Mouse (Mus musculus): Measurements from ENCODE around the gene Gm5089. TPM values are rescaled to one million over a fixed set of nuclear protein-coding genes. Genes with fewer than 3 reads are reported as not detected.

Gm5089 gene
- not detected for polyA plus RNA-seq (2017; shearing (Covaris generic))

GRCm38 (mm10) chr14:122450496-122451382 lies at the start of gene Gm5089:
Gene Gm5089 (minus strand): TSS chr14:122451115.
- no peak for ATAC-seq

DNA sequence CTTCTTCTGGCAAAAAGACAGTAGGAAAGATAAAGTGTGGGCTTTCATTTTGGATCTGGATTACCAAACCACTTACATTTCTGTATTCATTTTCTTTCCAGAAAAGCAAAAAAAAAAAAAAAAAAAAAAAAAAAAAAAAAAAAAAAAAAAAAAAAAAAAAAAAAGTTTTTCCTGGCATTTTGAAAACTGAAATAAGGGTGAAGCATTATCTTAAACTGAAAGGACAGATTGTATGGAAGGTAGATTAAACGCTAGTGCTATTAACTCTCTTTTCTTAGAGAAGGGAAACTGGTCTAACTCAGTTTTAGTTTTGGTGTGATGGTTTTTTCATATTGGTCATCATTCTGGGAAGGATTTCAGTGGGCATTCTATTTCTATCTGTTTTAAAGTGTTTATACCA lies 41.1 kb upstream of the Gm5089 start:
- no peak for ATAC-seq

- no peak for ATAC-seq
These were observed 40.6 kb upstream of the Gm5089 start for GRCm38 (mm10) chr14:122491521-122491920.

GRCm38 (mm10) chr14:122490441-122491328 lies 39.8 kb upstream of the Gm5089 start, which contains the start of gene Gm10837:
Gene Gm10837 (plus strand): TSS chr14:122490586.
- ATAC-seq = no peak

- ATAC-seq = no peak
These were observed 38.9 kb upstream of the Gm5089 start for GRCm38 (mm10) chr14:122489686-122490414.

DNA sequence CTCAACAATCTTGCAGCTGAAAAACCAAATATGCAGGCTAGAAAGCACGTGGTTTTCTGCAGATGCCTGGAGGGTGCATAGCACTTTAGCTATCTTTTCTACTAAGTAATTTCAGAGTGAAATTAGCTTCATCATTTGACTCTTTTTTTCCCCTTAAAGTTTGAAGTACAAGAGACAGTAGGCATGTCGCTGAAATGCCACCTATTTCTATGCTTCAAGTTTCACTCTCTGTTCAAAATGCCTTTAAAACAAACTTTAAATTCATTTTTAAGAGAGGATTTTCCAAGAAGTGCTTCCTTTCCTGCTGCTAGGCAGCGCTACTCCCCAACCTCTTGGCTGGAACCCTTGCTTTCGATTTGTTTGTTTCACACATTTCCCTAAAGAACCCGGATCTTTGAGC lies 38.1 kb upstream of the Gm5089 start:
- no peak for ATAC-seq

DNA sequence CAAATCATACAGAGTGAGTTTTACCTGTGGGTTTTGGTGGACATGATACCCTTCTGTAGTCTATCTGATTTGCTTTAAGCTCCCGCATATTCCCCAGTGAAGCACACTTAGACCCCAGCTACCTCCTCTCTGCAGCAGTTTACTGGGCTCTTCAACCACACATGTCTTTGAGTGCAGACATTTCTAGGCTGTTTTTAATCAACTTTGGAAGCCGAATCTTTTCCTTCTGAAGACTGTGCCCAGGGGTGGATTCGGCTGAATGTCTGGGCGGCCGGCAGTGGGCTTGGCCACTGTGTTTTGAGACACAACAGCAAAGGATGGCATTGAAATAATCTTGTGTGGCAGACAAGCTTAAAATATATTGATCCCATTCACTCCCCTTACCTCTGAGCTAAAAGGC lies 36.5 kb upstream of the Gm5089 start:
- ATAC-seq = no peak

DNA sequence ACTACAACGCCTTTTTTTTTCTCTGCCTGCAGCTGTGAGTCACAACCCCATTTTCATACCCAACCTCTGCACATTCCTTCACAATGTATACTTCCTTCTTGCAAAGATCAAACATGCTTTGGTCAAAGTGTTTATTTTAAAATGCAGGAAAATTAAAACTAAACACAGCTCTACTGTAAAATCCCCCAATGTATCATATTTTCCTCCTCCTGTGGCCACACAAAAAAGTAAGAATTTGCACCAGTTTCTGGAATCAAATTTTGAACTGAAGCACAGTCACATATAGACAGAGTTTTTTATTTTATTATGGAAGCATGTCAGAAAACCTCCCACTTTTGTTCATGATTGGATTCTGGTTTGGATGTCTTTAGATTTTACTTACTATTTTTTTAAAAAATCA lies 35.7 kb upstream of the Gm5089 start:
- no peak for ATAC-seq

DNA sequence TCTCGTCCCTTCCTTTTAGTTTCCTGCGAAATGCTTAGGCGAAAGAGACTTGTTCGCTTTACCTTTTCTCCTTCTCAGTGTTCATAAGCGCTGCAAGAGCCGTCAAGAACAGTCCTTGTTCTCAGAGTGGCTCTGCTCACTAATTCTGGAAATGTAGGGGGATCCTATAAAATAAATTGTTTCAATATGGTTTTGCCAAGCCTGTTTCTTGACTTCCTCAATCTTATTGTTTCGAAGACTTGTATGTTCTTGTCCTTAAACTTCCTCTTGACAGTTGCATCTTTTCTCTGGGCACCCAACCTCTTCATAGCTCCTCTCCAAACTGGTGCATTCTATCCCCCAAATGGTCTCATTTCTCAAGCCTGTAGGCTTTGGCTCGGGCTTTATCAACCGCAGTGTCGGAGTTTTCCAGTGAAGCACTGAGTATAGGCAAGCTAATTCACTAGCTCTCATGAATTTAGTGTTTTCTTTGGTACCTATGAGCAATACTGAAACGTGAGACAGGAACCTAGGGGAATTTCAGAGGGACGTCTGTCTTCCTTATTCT lies 34.8 kb upstream of the Gm5089 start:
- no peak for ATAC-seq

- ATAC-seq = no peak
These were observed 34.1 kb upstream of the Gm5089 start for GRCm38 (mm10) chr14:122484844-122485551.

GRCm38 (mm10) chr14:122484458-122484843 lies 33.5 kb upstream of the Gm5089 start:
- ATAC-seq = no peak

DNA sequence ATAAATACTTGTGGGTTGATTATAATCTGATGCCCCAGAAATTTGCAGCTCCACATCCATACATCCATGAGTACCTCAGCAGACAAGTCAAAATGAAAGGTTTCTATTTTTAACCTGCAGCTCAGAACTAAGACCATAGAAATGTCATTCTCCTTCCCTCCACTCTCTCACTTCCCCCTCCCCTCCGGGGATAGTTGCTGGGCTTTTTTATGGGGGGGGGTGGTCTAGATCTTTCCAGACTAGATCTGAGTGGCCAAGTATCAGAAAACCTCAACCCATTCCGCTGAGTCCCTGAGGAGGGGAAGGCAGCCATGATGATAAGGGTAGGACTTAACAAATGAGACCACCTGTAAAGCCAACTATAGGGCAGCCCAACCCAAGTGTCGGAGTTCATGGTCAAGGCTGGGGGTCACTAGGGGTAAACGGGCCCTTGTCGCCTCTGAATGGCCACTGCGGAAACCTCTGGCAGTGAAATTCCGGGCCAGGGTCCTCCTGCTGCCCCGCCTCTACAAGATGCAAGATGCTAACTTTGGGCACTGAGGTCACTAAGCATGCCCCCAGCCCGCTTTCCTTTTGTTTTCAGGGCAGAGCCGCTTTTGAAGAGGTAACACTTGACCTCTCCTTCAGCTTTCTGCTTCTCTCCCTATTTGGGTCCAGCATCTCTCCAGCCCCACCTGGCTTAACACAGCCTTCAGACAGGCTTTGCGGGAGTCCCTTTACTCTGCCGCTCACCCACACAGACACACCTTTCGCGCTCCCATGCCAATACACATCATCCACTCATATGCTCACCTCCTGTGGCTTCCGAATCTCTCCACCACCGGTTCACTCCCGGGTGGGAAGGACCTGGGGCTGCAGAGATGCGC lies 32.9 kb upstream of the Gm5089 start:
- no peak for ATAC-seq

DNA sequence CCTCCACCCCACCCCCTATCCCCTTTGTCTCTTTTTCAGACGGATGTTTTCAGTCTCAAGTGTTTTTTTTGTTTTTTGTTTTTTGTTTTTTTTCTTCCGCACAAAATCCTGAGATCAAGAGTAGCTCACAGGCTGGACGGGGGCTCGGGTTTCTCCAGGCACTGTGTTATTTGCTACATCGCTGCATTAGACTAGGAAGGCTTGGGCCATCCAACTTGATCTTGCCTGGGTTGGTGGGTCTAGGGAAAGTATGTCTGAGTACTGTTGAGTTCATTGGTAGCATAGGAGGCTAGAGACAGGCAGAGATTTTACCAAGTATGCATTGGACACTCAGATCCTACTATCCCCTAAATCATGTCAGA lies 32.1 kb upstream of the Gm5089 start:
- ATAC-seq = no peak

DNA sequence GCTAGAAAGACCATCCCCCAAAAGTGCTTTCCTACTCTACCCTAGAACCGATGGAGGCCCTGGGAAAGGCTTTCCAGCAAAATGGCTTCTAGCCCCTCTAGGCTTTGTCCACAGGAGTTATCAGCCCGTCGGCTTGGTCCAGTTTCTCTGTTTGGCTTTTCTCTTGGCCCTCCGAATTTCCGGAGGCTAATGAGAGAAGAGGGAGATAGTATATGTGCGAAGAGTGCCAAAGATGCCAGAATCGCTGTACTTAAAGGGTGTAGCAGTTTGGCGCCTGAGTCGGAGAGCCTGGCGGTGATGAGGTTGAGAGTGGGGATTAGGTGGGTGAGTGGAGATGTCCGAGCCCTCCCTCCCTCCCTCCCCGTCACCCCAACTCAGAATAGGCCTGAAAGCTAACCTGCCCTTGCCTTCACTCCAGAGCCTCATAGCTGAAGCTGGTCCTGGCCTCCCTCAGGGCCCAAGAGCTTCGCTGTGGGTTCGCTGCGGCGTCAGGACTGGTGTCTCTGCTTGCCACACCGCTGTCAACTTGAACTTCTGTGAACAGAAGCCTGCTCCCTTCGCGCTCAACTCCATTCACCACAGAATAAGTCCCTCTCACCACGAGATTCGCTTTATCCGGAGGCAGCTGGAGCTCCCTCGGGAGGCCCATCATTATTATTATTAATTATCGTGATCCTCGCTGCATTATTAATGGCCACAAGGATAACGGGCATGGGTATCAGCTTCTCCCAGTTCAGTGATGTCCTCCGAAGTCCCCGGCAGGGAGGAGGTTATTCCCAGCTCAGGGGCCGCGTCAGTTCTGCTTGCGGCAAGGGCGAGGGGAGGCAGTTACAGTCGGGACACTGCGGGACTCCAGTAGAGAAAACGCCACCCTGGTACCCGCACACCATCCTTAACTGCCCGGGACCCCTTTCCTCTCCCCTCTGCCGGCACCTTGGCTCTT lies 31.4 kb upstream of the Gm5089 start:
- ATAC-seq = no peak

- no peak for ATAC-seq
These were observed 30.3 kb upstream of the Gm5089 start for GRCm38 (mm10) chr14:122481181-122481580.

- ATAC-seq = no peak
These were observed 29.4 kb upstream of the Gm5089 start for GRCm38 (mm10) chr14:122480355-122480754.

DNA sequence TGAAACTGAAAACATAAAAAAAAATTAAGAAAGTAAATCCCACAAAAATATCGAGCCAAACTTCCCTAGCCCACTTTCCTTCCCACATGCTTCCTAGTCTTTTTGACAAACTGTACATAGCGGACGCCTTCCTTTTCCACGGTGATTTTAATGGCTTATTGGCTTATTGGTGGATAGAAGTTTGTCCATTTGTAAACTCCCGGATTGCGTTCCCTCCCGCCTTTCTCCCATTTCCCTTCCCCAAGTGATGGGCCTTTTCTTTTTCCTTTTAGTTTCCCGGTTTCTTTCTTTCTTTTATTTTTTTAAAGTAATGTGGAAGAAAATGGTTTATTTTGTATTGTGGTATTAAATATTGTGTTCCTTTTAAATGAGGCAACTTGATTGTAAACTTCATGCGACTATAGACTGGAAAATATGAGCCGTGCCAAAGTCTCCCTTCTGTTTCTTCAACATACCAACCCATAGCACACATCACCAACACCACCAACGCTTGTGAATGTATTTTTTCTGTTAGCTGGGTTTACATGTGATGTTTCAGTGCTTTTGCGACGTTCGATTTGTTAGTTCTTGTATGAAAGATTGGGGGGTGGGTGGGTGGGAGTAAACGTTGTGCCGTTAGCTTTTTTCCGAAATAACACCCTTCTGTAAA lies 28.7 kb upstream of the Gm5089 start:
- ATAC-seq = no peak

- ATAC-seq = no peak
These were observed 27.7 kb upstream of the Gm5089 start for GRCm38 (mm10) chr14:122478574-122479011.

DNA sequence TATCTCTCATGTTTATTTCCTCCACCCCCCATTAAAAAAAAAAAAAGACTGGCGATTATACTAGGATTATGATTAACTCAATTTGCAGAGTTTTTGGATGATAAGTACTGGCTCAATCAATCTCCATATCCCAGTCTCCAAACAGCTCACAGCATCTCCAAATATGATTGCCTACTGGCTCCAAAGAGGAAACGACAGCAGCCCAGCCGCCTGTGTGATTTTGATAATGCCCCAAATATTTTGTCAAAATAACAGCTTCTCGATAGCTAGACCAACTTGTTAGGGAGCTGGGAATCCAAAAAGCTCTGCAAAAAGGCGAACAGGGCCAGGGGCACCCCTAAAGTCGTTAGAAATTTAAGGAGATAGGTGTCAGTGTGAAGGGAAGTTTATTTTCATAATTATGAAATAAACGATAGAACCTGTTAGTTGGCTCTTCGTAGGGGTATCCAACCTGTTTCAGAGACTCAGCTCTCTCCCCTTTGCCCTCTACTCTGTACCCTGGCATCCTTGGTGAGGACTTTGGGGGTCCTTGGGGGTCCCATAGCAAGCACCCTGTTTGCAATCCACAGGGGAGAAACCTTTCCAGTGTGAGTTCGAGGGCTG lies 27.2 kb upstream of the Gm5089 start:
- ATAC-seq = no peak
